Mouse (Mus musculus): Measurements from ENCODE around the gene Antxr1. TPM values are rescaled to one million over a fixed set of nuclear protein-coding genes. Genes with fewer than 3 reads are reported as not detected.

Gene Antxr1
- polyA plus RNA-seq, 2 experiments from 2014 or later, result 0.37 TPM; not detected in 1

DNA sequence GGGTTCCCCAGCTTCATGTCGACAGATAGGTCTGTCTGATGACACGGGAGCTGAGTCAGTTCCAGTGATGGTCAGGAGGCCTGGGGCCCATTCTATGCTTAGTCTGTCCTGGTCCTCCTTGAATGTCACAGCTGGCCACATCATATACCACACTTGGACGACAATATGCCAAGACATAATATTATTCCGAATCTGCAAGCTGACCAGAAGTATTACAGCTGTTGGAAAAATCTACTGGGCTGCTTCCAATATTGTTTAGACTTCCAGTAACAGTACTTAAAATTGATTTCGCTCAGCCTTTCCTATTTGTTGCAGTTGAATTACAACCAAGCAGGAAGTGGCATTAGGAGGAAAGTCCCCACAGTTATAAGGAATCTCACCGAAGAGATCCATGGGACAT lies 48.4 kb downstream of the Antxr1 start:
- ATAC-seq, result no peak

DNA sequence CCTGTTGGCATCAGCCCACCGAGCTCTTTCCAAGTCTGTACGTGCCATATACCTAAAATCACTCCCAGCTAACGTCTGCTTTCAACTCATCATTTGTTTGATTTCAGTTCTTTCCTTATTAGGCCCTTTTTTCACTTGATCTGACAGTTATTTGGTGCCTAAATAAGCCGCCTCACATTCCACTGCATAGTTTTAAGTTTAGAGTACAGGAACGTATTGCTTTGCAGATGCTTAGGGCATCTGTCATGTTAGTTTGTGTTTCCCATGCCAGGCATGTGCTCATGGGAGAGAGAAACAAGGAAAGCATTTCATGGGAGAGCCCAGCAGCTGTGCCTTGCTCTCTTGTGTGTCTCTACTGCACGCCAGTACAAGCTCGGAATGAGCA lies 50.3 kb downstream of the Antxr1 start:
- no peak for ATAC-seq

- no peak for ATAC-seq
Observed at GRCm38 (mm10) chr6:87284716-87285364, 50.8 kb downstream of the Antxr1 start.

- no peak for ATAC-seq
Observed at GRCm38 (mm10) chr6:87282346-87282781, 53.3 kb downstream of the Antxr1 start.

- ATAC-seq, result no peak
Observed at GRCm38 (mm10) chr6:87281771-87282170, 53.9 kb downstream of the Antxr1 start.

DNA sequence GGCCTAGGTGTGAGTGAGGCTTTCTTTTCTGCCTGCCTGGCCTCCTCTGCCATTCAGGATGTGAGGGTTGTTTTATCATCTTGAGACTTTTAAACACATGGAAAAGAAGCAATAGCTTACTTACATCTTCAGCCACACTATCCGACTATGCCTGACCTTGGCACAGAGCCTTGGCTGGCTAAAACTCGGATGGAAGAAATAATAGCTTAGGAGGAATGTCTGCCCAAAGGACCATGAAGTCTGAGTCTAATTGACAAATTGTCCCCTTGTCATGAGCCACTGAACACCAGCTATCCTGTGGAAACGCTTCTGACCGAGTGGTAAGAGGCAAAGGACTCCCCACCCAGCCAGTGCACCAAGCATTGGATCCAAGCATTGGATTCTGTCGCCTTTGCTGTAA lies 57.5 kb downstream of the Antxr1 start:
- ATAC-seq, result no peak

GRCm38 (mm10) chr6:87277527-87277926 lies 58.1 kb downstream of the Antxr1 start:
- ATAC-seq, result no peak

DNA sequence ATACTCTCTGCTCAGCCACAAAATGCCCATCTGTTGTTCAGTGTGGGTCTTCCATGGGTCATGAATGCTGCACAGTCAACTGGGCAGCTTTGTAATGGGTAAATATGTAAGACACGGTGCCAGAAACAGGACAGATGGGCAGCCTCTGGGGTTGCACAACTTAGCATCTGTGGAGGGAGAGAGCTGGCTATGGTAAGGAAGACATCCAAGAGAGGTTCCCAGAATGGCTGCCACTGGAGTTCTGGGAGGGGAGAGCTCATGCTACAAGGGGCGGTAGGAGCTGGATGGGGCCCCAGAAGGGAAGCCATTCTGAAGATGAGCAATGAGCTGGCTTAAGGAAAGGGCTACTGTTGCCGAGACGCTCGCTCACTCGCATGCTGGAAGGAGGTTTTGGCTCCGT lies 58.7 kb downstream of the Antxr1 start:
- no peak for ATAC-seq

- no peak for ATAC-seq
Observed at GRCm38 (mm10) chr6:87274779-87275178, 60.8 kb downstream of the Antxr1 start.

DNA sequence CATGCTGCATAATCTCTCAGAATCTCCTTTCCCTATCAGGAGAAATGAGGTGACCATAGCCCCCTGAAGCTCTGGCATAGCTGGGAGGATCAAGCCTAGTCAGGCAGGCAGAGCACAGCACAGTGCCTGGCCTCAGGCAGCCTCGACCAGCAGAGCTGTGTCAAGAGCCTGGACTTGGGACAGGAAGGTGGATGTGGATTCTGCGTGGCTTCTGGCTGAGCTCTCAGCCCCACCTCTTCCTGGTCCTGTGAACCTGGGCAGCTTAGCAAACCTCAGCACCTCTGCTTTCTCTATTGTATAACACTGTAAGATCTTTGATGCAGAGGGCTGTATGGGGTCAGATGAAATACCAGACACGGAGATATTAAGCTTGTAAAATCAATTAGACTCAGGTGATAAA lies 61.8 kb downstream of the Antxr1 start:
- ATAC-seq, result no peak

DNA sequence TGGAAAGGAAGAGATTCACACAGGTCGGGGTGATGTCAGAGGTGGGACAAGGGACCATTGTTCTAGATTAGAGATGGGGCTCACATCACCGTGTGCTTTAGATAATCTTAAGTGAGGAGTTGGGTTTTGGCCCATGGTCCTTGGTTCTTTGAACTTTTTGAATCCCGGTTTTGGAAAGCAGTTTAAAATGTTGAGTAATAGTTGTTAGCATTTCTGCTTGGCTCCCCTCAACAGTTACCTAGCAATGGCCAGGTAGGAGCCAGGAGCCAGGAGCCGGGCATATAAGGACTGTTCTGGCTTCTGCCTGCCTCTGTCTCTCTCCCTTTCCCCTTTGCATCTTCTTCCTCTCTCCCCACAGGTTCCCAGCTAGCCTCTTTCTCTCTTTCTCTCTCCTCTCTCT lies 62.5 kb downstream of the Antxr1 start:
- no peak for ATAC-seq

DNA sequence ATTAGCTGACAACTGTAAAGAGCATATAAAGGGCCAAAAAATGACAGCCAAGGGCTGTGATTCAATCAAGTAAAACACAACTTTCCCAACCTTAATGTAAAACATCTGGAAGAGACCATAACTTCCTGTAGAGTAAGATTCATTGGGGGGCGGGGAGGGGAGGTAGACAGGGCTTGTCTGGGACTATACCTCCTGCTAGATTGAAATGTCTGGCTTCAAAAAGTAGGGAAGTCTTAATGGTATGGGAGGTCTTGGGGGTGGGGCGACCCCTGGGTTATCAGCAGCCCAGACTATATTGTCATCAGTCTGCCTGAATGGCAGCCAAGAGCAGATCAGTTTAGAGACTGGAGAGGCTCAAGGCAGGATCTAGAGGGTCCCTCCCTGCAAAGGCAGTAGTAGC lies 63.4 kb downstream of the Antxr1 start:
- ATAC-seq, result no peak

DNA sequence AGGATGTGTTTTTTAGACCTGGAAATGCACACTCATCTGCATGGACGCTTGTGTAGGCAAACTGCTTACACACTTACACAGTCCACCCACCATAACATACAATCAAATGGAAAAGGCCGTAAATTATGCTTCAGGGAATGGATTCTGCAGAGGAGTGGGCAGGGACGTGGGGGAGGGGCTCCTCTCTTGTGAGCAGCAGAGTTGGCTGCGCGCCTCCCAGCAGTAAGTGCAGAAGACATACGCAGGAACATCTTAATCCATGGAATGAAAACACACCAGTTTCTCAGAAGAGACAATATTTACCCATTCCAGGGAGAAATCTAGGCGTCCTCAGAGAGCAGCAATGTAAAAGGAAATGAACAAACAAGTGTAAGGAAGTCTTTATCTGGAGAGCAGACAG lies 65.2 kb downstream of the Antxr1 start:
- no peak for ATAC-seq

GRCm38 (mm10) chr6:87269950-87270349 lies 65.7 kb downstream of the Antxr1 start:
- ATAC-seq, result no peak

- ATAC-seq, result no peak
Observed at GRCm38 (mm10) chr6:87262666-87263065, 73.0 kb downstream of the Antxr1 start.

DNA sequence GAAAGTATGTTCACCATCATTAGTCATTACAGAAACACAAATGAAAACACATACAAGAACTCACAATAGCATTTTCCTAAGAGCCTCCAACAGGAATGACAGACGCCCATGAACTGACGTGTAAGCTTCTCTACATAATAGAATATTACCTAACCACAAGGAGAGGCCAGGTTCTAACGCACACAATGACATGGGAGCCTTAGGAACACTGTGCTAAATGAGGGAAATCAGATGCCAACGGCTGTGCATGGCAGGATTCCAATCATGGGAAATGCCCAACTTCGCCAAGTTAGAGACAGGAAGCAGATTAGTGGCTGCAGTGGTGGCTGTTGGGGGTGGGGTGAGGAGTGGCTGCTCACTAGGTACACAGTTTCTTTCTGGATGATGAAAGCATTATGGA lies 76.6 kb downstream of the Antxr1 start:
- no peak for ATAC-seq

DNA sequence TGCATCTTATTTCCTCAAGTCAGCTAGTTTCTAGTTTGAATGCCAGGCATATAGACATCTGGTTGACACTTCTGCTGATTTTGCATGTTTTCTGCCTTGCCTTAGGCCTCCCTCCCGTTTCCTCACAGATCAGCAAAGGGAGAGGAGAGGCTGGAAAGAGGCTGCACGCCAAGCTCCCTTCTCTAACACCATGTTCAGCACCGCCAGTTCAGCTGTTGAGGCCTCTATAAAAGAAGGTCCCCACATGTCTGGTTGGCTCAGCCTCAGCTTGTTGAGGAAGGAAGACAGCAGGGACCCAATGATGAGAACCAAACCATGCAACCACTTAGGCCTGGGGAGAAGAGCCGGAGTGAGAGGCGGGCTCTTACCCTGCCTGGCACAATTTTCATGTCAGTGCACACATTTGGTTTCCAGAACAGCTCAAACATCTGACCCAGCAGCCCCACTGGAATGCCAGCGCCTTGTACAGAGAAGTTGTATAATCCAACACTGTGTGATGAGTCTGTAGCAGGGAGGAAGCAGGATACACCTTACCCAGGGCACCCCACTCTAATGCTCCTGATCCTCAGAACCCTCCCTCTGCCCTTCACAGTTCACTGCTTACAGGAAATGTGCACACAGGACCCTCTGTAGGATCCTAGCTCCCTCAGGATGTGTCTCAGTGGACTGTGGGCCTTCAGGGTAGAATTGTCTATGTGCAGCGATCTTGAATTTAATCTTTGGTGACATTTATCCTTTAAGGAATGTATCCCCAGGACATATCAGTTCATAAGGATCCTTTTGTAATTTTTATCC lies 77.4 kb downstream of the Antxr1 start:
- no peak for ATAC-seq

DNA sequence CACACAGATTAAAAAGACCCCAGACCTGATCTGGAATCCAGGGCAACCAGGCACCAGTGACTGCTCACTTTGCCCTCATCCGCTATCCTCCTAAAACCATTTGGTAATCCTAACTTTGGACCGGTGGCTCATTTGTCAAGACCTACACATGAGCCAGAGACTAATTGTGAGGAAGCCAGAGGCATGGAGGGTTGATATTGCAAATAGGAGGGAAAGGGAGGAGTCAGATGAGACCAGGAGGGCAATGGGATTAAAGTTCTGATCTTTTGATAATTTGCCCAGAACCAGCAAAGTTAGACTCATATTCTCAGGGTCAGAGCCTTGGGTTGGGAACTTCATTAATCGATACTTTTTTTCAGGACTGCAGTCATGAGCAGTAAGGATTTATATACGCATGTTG lies 78.2 kb downstream of the Antxr1 start:
- ATAC-seq, result no peak

DNA sequence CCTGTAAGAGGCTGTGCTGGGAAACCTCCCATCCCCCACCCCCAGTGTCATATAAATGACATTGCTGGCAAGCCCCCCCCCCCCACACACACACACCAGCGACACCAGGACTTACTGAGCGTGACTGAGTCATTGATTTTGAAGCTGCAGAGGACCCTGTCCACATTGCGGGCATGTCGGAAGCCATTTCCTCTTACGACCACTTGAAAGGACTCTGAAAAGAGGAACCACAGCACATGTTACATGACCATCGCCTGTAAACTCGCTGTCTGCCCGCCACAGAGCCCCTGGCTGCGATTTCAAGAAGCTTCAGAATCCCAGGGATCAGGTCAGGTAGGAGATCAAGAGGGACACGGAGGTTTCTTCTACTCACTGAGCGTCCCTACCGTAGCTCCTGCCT lies 80.0 kb downstream of the Antxr1 start:
- ATAC-seq, result no peak

- ATAC-seq, result no peak
Observed at GRCm38 (mm10) chr6:87254756-87255155, 80.9 kb downstream of the Antxr1 start.

DNA sequence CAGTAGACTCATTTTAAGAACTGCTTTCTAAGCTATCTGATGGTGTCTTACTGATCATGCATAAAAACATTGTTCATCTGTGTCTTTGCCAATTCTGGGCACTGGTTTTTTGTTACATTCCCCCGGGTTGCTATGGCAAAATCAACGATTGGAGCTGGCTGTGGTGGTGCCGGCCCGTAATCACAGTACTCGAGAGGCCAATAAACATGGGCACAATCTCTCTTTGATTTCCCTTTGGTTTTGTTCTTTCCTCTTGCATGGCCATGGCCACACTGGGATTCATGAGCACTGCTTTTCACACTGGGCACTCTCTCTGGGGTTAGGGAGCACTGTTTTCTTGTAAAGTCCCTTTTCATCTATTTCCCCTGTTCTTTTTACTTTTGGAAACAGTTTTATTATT lies 83.9 kb downstream of the Antxr1 start:
- ATAC-seq, result no peak

- ATAC-seq, result no peak
Observed at GRCm38 (mm10) chr6:87250701-87251100, 84.9 kb downstream of the Antxr1 start.

- no peak for ATAC-seq
Observed at GRCm38 (mm10) chr6:87248226-87248834, 87.3 kb downstream of the Antxr1 start.
